Mouse (Mus musculus) ES-Bruce4 (cell line): ENCODE data around the gene Cbfa2t2.

Experiments
- CTCF ChIP-seq: IDR thresholded peaks from one replicate; pipeline ENCODE4 v1.8.1; 2011; ENCODE audit warnings: low read depth, low read length
- EP300 ChIP-seq: IDR thresholded peaks from 2 replicates; pipeline ENCODE4 v1.6.1; 2011; ENCODE audit warnings: low read depth, low read length; ENCODE audit not compliant: insufficient read depth
- POLR2A ChIP-seq: IDR thresholded peaks from one replicate; pipeline ENCODE4 v1.8.1; 2011; ENCODE audit warnings: low read length; ENCODE audit not compliant: insufficient read depth

DNA sequence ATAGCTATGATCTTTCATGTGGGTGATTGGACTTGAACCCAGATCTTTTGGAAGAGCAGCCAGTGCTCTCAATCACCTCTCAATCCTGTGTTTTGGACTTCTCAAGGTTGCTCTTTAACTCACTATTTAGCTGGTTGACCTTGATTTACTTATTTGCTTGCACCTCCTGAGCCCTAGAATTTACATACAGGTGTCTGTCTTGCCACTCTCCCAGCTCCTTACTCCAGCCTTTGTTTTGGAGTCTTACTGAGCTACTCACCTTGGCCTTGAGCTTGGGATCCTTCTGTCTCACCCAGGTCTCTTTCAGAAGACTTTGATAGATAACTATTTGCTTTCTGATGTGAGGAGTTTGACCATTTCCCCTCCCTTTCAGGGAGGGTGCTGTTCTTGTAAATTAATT, 20.3 kb downstream of the Cbfa2t2 start:
- TF ChIP-seq CTCF = no peak
- TF ChIP-seq POLR2A = no peak
- TF ChIP-seq EP300 = no peak
